Mouse (Mus musculus) kidney, adult 2 months (tissue): ENCODE data around the gene Ttyh3.

Experiments
- CTCF ChIP-seq: fragments of 200-500 bp; conservative IDR thresholded peaks from 2 replicates; pipeline ENCODE4 v1.5.1; 2011; ENCODE audit warnings: low read depth, mild to moderate bottlenecking, control low read depth, low read length, moderate library complexity, mixed read lengths; ENCODE audit not compliant: insufficient read depth, insufficient read length
- POLR2A ChIP-seq: fragments of 200-500 bp; IDR thresholded peaks from one replicate; pipeline ENCODE4 v1.6.1; 2011; ENCODE audit warnings: low read depth, low read length, control low read depth

GRCm38 (mm10) chr5:140596426-140596825, 52.4 kb downstream of the Ttyh3 start:
- TF ChIP-seq CTCF (no peak), POLR2A (no peak)
